Mouse (Mus musculus): ENCODE data around the gene Smad9. TPM values are rescaled to one million over a fixed set of nuclear protein-coding genes. Genes with fewer than 3 reads are reported as not detected.

The Smad9 gene
- total and polyA plus RNA-seq, 2 experiments from 2014 or later, result 0.67 to 4.6 TPM

GRCm38 (mm10) chr3:54822526-54822925 is 67.1 kb downstream of the Smad9 start:
- no peak overlapping the region for H3K9ac ChIP-seq (replicated peaks; ENCODE audit: low read length, poor library complexity, severe bottlenecking)
- H3K27ac ChIP-seq (ENCODE audit: low read depth, low read length), result no peak overlapping the region
- H3K4me2 ChIP-seq (ENCODE audit: low read depth, low read length, poor library complexity, severe bottlenecking), result no peak overlapping the region
- 53% methylated on average over 5 of the region's 5 CpGs for WGBS
- ATAC-seq (ENCODE audit: low FRiP score) (no peak), DNase-seq (ENCODE audit: low spot score) (no peak)
- no peaks in the 10 kb centered on the region for H3K9me3 ChIP-seq (ENCODE audit: low read length)
- no peak for TF ChIP-seq CTCF (IDR thresholded peaks at IDR 0.05)
- no peaks in the 10 kb centered on the region for H3K27me3 ChIP-seq (ENCODE audit: insufficient read depth, low read length)
- H3K36me3 ChIP-seq (ENCODE audit: insufficient read depth, low read length), result no peaks in the 10 kb centered on the region
- no peaks in the 10 kb centered on the region for H3K4me1 ChIP-seq (ENCODE audit: insufficient read depth, low read length)
- no peak overlapping the region for H3K4me3 ChIP-seq (ENCODE audit: low read depth, low read length)

- Histone ChIP-seq H3K4me1 (ENCODE audit: insufficient read depth, low read length) (no peaks in the 10 kb centered on the region), H3K9me3 (ENCODE audit: low read length) (no peaks in the 10 kb centered on the region), H3K27ac (ENCODE audit: low read depth, low read length) (no peak overlapping the region), H3K27me3 (ENCODE audit: insufficient read depth, low read length) (no peaks in the 10 kb centered on the region), H3K4me2 (ENCODE audit: low read depth, low read length, poor library complexity, severe bottlenecking) (no peak overlapping the region), H3K9ac (replicated peaks; ENCODE audit: low read length, poor library complexity, severe bottlenecking) (no peak overlapping the region), H3K36me3 (ENCODE audit: insufficient read depth, low read length) (no peaks in the 10 kb centered on the region), H3K4me3 (ENCODE audit: low read depth, low read length) (no peak overlapping the region)
- 89% methylated on average over 3 of the region's 3 CpGs for WGBS
- no peak for TF ChIP-seq CTCF (IDR thresholded peaks at IDR 0.05)
- ATAC-seq (ENCODE audit: low FRiP score), result no peak
- DNase-seq (ENCODE audit: low spot score), result no peak
Observed at GRCm38 (mm10) chr3:54832491-54832890, 77.1 kb downstream of the Smad9 start.

- Histone ChIP-seq H3K27ac (ENCODE audit: low read depth, low read length) (no peak overlapping the region), H3K4me2 (ENCODE audit: low read depth, low read length, poor library complexity, severe bottlenecking) (no peak overlapping the region), H3K9me3 (ENCODE audit: low read length) (no peaks in the 10 kb centered on the region), H3K4me3 (ENCODE audit: low read depth, low read length) (no peak overlapping the region), H3K27me3 (ENCODE audit: insufficient read depth, low read length) (no peaks in the 10 kb centered on the region), H3K9ac (replicated peaks; ENCODE audit: low read length, poor library complexity, severe bottlenecking) (no peak overlapping the region), H3K4me1 (ENCODE audit: insufficient read depth, low read length) (no peaks in the 10 kb centered on the region), H3K36me3 (ENCODE audit: insufficient read depth, low read length) (no peaks in the 10 kb centered on the region)
- no peak for TF ChIP-seq CTCF (IDR thresholded peaks at IDR 0.05)
- WGBS, result 51% methylated on average over 2 of the region's 2 CpGs
- DNase-seq (ENCODE audit: low spot score), result peak; percentile 63
- ATAC-seq (ENCODE audit: low FRiP score), result no peak
Observed at GRCm38 (mm10) chr3:54835421-54835820, 80.0 kb downstream of the Smad9 start.

Other genes with a start within 250 kb of the Smad9 start
- 34.7 and 44.6 TPM in 2 replicates for gene Supt20, start 62.8 kb upstream of the Smad9 start, total RNA-seq (2014; rRNA removed)
- 57.2 and 60.8 TPM in 2 replicates for gene Supt20, start 62.8 kb upstream of the Smad9 start, polyA plus RNA-seq (2015; fragmentation: Nextera tagmentation; extraction: Ambion mirVana)
- gene Gm21958, start 41.2 kb upstream of the Smad9 start, total RNA-seq (2014; rRNA removed), result not detected in 2 replicates
- gene Gm21958, start 41.2 kb upstream of the Smad9 start, polyA plus RNA-seq (2015; fragmentation: Nextera tagmentation; extraction: Ambion mirVana), result 0.87 TPM in 1 of 2 replicates, not detected in the other
- gene Exosc8, start 20.2 kb upstream of the Smad9 start, total RNA-seq (2014; rRNA removed), result 41.4 and 44.3 TPM in 2 replicates
- gene Exosc8, start 20.2 kb upstream of the Smad9 start, polyA plus RNA-seq (2015; fragmentation: Nextera tagmentation; extraction: Ambion mirVana), result 68.4 and 71.4 TPM in 2 replicates
- 18.9 and 27.3 TPM in 2 replicates for gene Alg5, start 20.0 kb upstream of the Smad9 start, total RNA-seq (2014; rRNA removed)
- 65.8 and 65.9 TPM in 2 replicates for gene Alg5, start 20.0 kb upstream of the Smad9 start, polyA plus RNA-seq (2015; fragmentation: Nextera tagmentation; extraction: Ambion mirVana)
- gene Rfxap, start 52.2 kb downstream of the Smad9 start, total RNA-seq (2014; rRNA removed), result 44.8 and 65.9 TPM in 2 replicates
- gene Rfxap, start 52.2 kb downstream of the Smad9 start, polyA plus RNA-seq (2015; fragmentation: Nextera tagmentation; extraction: Ambion mirVana), result 42.6 and 48.2 TPM in 2 replicates
- gene Sertm1, start 160.3 kb downstream of the Smad9 start, total RNA-seq (2014; rRNA removed), result 26.7 and 29.0 TPM in 2 replicates
- gene Sertm1, start 160.3 kb downstream of the Smad9 start, polyA plus RNA-seq (2015; fragmentation: Nextera tagmentation; extraction: Ambion mirVana), result 1.9 and 2.0 TPM in 2 replicates